Mouse (Mus musculus) adrenal gland, postnatal 25 days (tissue): ENCODE data around the gene Ndufa9. TPM values are rescaled to one million over a fixed set of nuclear protein-coding genes. Genes with fewer than 3 reads are reported as not detected.
A peak's percentile ranks its signal among the peaks of the same experiment; 100 is the strongest.

Experiments used
- DNase-seq: peaks from one replicate; pipeline ENCODE4 v3.0.0; 2021; ENCODE audit warnings: mixed read lengths
- long read RNA-seq: library from polyadenylated mRNA; stranded (forward); transcript quantifications from one replicate; pipeline ENCODE4 v2.0.0, GENCODE M21; 2021
- total RNA-seq: library from RNA; stranded (reverse); gene quantifications from 2 replicates; pipeline ENCODE4 v1.2.3, GENCODE M21; 2021

The Ndufa9 gene
- 182 and 198 TPM in 2 replicates for total RNA-seq
- long read RNA-seq, transcript Ndufa9-203 (11 exons, 1,445 nt): major isoform, 259 of 282 reads
- long read RNA-seq, partial matches to known transcripts: 9 of 282 reads
- long read RNA-seq, other reads (novel, unspliced or antisense): 14 of 282 reads

GRCm38 (mm10) chr6:126848712-126849704 lies at the start of gene Ndufa9:
TSS of gene Ndufa9 (minus strand) at chr6:126849136.
- peak; percentile 95 for DNase-seq

- no peak for DNase-seq
These were observed 28.2 kb upstream of the Ndufa9 start for GRCm38 (mm10) chr6:126877118-126877517.

- no peak for DNase-seq
These were observed 3.9 kb upstream of the Ndufa9 start, which contains the start of gene Akap3 for GRCm38 (mm10) chr6:126852881-126853280. TSS of gene Akap3 (plus strand) at chr6:126853098.

- DNase-seq: no peak
These were observed 12.3 kb downstream of the Ndufa9 start for GRCm38 (mm10) chr6:126836628-126837027.

GRCm38 (mm10) chr6:126823087-126823486 lies 25.8 kb downstream of the Ndufa9 start:
- DNase-seq: no peak

- DNase-seq: no peak
These were observed 32.6 kb downstream of the Ndufa9 start for GRCm38 (mm10) chr6:126816338-126816737.

- no peak for DNase-seq
These were observed 33.7 kb downstream of the Ndufa9 start for GRCm38 (mm10) chr6:126815206-126815750.

- DNase-seq: no peak
These were observed 37.5 kb downstream of the Ndufa9 start for GRCm38 (mm10) chr6:126811481-126811880.

- DNase-seq: no peak
These were observed 40.4 kb downstream of the Ndufa9 start for GRCm38 (mm10) chr6:126808561-126808960.

GRCm38 (mm10) chr6:126808134-126808533 lies 40.8 kb downstream of the Ndufa9 start:
- DNase-seq: no peak

GRCm38 (mm10) chr6:126806783-126807182 lies 42.2 kb downstream of the Ndufa9 start:
- no peak for DNase-seq

- no peak for DNase-seq
These were observed 46.0 kb downstream of the Ndufa9 start for GRCm38 (mm10) chr6:126802946-126803345.

- DNase-seq: no peak
These were observed 54.2 kb downstream of the Ndufa9 start for GRCm38 (mm10) chr6:126794751-126795150.

- DNase-seq: no peak
These were observed 55.2 kb downstream of the Ndufa9 start for GRCm38 (mm10) chr6:126793689-126794088.

- no peak for DNase-seq
These were observed 57.0 kb downstream of the Ndufa9 start for GRCm38 (mm10) chr6:126791964-126792363.

- DNase-seq: no peak
These were observed 57.4 kb downstream of the Ndufa9 start for GRCm38 (mm10) chr6:126791488-126791887.

GRCm38 (mm10) chr6:126788863-126789262 lies 60.1 kb downstream of the Ndufa9 start:
- DNase-seq: no peak

- DNase-seq: no peak
These were observed 64.7 kb downstream of the Ndufa9 start for GRCm38 (mm10) chr6:126784206-126784605.

GRCm38 (mm10) chr6:126783651-126784066 lies 65.3 kb downstream of the Ndufa9 start:
- DNase-seq: no peak

- no peak for DNase-seq
These were observed 65.9 kb downstream of the Ndufa9 start for GRCm38 (mm10) chr6:126783056-126783455.

GRCm38 (mm10) chr6:126777889-126778288 lies 71.0 kb downstream of the Ndufa9 start:
- DNase-seq: no peak

- DNase-seq: no peak
These were observed 75.1 kb downstream of the Ndufa9 start for GRCm38 (mm10) chr6:126773873-126774272.

- DNase-seq: no peak
These were observed 76.6 kb downstream of the Ndufa9 start for GRCm38 (mm10) chr6:126772326-126772725.
